Mouse (Mus musculus) 3134 (cell line): ENCODE data around the gene Chac1.

Experiments
- DNase-seq: peaks from one replicate; pipeline ENCODE4 v3.0.0-alpha.2; 2011; ENCODE audit warnings: low spot score; ENCODE audit not compliant: insufficient read length; ENCODE audit errors: extremely low read depth

Chac1 gene

DNA sequence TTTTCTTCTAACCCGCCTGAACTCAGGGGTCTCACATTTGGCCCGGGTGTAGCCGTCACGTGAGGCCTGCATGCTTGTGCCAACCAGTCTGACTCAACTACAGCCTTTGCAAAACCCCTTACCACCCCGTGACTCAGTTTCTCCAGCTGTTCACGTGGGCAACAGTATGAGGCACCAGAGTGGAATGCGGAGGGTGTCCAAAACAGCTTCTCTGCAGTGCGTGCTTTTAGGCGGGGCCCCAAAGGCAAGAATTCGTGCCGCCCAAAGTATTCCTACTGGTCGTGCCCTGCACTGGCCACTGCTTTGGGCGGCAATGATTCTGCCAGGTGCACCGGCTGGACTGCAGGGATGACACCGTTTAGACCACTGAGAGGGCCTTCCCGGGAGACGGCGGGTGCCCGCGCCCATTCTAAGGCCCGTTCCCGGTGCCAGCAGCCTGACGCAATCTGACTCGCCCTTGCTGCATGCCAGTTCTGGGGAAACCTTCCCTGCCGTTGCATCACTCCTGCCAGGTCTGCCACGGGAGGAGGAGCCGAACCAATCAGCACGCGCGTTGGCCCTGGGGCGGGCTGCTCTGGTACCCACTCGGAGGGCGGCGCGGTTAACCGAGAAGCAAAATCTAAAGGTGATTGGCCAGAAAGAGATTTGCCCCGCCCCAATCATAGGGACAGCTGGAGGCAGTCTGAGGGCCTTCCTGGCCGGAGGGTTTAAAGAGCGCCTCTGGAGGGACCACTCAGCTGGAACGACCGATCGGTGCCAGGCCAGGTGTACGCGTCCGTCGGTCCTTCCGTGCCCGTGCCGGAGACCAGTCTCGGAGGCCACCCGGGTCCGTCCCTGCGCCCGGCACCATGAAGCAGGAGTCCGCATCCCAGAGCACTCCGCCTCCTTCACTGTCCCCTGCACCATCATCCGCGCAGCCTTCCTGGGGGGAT is at the start of gene Chac1:
Gene Chac1 (plus strand): TSS at position 675 of the 932 bp plus-strand sequence.
- peak; percentile 98 for DNase-seq

DNA sequence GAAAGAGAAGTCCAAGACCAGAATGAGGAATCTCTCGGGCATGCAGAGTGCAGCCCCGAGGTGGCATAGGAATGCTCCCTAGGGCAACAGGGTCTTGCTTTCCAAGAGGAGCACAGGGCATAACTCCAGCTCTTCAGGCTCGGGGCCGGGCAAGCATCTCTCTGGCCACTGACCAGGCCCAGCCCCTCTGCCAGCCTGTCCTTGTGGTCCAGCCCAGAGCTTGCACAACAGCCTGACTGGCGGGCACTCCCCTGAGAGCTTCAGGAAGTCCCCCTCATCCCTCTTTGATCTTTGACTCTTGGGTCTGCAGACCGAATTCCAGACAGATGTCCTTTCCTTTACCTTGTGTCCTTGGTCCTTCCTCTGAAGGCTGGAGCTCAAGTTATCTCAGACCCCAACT is 48.2 kb upstream of the Chac1 start:
- DNase-seq: peak; percentile 76

DNA sequence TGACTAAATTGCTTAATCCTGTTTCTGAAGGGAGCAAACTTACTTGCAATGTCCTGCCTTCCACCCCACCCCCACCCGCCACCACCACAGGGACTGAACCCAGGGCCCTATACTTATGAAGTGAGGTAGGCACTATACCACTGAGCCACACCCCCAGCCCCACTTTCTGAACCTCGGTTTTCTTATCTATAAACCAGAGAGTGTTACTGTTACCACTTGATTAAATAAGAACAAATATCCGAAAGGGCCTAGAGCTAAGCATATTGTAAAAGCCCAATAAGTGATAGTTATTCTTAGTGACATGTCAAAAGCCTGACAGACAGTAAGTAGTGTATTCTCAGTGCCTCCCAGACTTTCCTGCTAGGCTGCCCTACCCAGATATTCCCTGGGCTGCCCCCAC is 46.6 kb upstream of the Chac1 start:
- DNase-seq: no peak

DNA sequence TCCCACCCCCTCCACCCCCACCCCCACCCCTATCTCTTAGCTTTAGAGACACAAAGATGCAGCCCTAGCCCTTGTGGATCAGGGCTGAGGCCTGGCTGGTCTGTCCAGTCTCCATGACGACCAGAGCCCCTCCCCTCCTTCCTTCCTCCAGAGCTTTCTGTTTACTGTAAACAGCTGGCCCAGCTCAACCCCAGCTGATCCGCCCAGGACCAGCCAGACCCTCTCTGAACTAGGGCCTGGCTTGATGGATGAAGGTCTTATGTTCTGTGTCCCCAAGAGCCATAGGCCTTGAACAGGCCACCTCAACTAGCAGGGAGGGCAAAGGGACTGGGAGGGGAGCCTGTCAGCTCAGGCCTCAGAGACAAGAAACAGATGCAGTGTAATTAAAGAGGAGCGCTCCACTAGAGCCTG is 46.2 kb upstream of the Chac1 start:
- DNase-seq: no peak

DNA sequence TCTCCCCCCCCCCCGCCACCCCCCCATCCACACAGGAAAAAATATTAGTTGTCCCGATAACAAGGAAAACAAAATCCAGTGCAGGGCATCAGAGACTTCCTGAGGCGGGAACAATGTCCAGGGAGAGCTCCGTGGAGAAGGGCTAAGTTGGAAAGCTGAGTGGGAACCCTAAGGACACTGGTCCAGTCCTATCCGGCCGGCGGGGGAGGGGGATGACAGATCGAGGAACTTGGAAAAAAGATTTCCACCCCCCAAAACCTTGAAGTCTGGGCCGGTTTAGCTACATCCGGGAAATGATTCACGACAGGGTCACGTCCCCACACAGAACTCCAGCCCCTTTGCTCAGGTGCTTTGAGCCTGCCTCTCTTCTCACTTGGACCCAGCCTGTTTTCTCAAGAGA is 39.5 kb upstream of the Chac1 start:
- no peak for DNase-seq

DNA sequence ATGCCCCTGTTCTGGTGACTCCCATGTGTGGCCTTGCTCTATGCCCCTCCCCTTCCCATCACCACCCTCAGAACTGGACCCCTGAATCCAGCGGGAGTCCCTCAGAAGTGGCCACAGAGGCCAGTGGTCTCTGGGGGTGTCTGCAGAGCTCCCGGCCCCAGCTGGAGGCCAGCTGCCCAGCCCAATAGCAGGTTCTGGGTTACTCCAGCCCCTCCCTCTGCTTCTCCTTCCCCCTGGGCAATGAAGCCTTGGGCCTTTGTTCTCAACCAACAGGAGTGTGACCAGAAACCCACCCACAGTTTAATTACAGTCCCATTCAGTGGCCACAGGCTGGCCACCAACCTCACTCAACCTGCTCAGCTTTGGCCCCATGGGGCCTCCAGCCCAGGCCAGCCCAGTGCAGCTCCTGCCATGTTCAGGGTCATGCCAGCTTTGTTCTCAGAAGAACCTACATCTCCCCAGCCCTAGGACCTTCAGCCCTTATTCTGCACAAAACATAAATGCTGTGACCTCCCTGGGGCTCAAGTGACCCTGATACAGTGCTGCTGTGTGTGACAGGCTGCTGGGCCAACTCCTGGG is 38.6 kb upstream of the Chac1 start:
- DNase-seq: no peak

DNA sequence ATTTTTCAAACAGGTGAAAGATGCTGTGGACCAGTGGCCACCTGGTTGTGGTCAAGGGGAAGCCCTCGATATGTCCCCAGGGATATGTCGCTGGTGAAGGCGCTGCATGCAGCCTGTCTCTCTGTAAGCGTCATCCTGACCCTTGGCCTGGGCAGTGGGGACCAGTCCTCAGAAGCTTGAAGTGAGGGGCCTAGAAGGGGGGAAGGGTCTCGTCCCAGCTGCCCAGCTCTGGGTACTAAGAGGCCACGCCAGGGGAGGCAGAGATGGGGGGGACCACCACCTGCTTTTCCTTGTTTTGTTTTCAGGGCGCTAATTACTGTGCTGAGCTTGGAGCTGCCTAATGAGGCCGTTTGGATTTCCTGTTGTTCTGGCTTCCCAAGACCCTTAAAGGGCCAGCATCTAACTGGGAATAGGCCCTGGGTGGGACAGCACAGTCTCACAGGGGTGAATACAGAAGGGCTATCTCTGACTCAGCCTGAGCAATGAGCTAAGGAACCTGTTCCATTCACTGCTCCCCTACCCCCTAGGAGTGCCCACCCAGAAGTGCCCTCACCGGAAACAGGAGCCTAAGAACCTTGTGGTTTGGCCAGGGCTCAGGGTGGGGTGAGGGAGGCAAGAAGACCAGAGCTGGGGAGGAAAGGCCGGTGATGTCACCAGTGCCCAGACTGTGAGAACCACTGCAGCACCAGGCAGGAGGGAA is 37.1 kb upstream of the Chac1 start:
- DNase-seq: no peak

DNA sequence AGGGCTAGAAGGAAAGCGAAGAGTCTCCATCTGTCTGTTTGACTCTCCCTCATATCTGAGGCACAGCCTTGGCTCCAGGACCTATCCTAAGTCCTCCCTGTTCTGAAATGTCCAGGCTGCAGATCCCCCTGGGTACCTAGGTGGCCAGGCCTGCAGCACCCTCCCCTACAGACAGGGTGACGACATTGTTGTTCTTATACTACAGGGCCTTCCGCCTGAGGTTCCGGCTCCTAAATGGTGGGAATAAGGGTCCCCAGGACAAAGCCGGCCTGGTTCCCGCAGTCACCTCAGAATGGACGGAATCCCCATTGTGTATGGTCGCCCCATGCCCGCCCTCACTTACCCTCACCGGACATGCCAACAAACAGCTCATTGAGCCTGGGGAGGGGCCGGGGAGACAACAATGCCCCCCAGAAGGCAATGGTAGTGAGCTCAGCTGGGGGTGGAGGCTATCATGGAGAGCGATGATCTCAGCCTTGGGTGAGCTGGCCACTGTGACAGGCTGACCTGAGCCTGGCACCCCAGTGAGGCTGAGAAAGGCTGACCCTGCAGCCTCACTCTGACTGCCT is 36.2 kb upstream of the Chac1 start:
- DNase-seq: no peak

DNA sequence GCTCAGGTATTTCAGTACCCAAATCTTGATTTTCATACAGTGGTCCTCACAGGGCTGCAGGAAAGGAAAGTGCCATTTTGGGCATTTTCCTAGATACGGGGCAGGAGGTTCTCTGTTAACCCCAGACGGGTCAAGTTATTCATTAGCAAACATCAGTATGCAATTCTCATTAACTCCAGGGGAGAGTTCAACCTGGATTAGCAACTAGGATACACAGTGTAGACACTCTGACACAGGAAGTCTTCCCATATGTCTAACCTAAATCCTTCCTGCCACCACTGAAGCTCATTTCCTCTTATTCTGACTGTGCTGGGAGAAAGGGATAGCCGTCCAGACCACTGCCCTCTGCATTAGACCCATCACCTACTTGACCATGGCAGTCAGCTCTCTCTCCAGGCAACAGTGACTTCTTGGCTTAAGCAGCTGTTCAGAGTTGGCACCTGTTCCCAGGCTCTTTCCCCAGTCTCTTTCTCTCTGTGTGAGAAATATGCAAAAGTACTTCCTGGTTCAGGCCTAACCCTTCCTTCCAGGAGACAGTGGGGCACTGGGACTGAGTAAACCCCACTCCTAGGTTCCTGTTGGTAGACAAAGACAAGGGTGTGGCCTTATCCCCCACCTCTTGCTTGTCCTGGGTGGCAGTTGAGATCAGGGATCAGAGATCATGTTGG is 32.9 kb upstream of the Chac1 start:
- DNase-seq: no peak

DNA sequence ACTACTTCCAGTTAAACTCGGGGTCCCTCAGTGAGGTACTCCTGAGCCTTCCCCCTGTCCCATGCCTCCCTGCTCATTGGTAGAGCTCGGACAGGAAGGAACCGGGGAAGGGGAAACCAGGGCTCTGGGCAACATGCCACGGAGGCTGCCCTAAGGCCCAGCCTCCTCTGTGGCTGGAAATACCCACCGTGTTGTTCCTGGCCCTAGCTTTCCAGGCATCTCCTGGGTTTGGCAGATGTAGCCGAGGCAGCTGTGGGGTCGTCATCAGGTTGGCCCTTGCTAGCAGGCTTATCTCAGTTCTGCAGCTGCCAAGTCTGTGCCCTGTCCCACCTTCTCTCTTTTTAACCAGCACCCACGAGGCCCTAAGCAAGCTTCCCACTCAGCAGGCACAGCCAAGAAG is 30.5 kb upstream of the Chac1 start:
- DNase-seq: no peak

DNA sequence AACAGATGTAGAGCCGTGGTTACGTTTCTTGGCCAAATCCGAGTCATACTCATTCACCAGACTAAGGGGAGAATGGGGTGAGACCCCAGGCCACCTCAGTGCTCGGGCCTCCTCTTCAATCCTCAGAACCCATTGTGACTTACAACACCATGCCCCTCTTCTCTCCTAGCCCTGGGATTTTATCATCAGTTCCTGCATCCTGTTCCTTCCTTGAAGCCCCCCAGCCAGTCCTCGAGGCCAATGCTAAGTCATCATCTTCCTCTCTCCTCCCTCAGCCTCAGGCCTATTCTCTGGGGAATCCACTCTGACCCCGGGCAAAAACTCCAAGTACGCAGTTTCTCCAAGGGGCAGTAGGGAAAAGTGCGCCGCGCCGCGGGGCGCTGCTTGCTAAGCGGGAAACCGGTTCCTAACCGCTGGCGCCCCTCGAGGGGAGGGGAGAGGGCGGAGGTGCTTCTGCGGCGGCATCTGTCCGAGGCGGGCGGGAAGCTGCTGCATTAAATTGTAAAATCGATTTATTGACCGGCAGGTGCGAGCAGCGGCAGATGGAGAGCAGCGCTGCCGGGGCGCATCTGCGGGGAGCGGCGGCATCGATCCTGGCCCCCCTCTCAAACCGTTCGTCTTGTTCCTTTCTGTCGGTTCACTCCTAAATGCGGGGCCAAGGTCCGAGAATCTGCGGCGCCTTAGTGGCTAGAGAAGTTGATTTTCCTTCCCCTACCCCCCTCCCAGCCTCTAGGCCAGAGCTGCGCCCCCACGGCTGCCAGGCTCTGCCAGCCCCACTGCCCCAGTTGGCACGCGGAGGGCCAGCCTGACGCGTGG is 29.1 kb upstream of the Chac1 start:
- no peak for DNase-seq

DNA sequence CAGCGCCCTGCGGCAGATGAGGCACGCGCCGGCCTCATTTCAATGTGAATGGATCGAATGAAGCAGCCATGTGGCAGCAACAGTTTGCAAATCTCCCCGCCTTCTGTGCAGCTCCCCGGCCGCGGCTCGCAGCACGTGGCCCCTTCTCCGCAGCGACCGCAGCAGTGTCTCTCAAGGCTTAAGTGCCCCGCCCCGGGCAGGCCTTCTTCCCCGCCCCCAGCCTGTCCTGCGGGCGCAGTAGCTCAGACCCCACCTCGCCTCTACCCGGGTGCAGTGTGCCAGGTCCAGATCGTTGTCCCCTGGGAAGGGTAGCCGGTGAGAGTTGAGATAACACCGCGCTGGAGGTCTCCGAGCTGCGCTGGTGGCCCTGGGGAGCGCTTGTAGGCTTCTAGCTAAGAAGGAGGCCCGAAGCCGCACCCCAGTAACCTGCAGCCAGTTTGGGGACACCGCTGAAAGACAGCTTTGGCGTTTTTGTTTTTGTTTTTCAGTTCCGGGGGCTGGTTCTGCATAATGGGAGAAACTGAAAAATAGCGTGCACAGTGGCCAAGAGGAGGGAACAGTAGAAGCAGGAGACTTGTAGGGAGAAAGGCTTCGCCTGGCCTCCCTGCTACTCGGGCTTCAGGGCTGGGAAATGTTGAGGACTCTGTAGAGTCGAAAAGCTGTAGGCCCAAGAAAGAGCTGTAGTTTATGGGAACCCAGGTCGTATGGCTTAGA is 28.3 kb upstream of the Chac1 start:
- DNase-seq: no peak

DNA sequence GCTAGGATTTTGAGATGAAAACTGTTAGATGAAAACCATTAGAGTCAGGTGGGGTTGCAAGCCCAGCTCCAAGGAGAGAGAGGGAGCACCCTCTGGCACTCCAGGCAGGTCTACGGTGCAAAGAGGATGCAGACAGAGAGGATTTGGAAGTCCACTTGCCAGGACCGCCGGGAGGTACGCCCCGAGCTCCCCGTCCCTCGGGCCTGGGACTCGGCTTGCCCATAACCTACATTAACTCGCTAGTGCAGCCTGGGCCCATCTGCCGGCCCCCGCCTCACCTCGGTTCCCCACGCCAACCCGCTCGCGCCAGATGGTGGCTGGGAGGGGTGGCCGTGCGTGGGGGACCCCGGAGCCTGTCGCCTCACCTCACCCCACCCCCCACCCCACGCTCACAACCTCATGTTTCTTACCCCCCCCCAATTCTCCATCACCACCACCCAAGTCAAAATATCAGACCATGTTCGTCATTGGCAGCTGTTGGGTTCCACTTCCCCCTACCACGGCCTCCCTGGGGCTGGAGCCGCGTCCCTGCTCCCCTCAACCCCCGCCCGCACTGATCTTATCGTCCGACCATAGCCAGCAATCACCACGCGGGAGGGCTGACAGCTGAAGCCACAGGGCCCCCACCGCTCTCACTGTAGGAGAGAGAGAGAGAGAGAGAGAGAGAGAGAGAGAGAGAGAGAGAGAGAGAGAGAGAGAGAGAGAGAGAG is 27.0 kb upstream of the Chac1 start:
- no peak for DNase-seq

DNA sequence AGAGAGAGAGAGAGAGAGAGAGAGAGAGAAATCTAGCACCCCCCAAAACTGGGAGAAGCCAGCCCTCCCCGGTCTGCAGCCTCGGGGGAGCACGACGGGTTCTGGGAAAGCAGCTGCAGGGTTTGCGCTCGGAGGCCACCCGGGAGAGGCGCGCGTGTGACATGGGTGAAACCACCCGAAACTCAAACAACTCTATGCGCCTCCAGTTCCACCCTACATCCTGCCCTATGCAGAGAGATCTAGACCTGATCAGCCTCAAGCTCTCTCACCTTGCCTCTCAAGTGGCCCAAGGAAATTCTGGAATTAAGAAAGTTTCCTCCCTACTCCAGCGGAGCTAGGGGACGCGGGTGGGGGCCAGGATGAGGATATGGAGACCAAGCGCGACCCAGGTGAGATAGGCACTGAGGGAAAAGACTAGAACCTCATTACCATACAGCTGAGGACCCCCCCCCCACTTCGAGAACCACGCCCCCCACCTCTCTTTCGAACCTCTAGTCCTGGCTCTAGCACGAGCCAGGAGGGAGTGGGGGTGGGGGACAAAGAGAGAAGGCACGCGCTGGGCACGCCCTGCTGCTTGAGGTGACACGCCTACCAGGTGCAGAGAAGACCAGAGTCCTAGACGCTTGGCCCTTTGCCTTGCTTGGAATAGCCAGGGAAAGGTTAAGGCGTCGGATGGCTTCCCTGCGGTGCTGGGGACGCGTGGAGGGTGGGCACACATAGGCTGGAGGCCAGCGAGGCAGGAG is 26.3 kb upstream of the Chac1 start:
- DNase-seq: no peak

DNA sequence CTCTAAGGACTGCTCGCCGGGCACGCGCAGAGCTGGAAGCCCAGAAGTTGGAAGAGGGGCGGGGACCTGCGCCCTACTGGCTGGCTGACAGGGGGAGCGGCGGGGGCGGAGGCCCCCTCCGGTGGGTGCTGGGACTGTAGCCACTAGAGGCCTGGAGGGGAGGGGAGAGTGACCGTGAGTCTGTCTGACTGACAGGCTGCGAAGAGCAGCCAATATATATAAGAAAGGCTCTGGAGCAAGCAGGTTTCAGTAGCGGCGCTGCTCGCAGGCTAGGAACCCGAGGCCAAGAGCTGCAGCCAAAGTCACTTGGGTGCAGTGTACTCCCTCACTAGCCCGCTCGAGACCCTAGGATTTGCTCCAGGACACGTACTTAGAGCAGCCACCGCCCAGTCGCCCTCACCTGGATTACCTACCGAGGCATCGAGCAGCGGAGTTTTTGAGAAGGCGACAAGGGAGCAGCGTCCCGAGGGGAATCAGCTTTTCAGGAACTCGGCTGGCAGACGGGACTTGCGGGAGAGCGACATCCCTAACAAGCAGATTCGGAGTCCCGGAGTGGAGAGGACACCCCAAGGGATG is 25.4 kb upstream of the Chac1 start, which contains the start of gene Dll4:
Gene Dll4 (plus strand): TSS at position 217 of the 576 bp plus-strand sequence.
- no peak for DNase-seq

DNA sequence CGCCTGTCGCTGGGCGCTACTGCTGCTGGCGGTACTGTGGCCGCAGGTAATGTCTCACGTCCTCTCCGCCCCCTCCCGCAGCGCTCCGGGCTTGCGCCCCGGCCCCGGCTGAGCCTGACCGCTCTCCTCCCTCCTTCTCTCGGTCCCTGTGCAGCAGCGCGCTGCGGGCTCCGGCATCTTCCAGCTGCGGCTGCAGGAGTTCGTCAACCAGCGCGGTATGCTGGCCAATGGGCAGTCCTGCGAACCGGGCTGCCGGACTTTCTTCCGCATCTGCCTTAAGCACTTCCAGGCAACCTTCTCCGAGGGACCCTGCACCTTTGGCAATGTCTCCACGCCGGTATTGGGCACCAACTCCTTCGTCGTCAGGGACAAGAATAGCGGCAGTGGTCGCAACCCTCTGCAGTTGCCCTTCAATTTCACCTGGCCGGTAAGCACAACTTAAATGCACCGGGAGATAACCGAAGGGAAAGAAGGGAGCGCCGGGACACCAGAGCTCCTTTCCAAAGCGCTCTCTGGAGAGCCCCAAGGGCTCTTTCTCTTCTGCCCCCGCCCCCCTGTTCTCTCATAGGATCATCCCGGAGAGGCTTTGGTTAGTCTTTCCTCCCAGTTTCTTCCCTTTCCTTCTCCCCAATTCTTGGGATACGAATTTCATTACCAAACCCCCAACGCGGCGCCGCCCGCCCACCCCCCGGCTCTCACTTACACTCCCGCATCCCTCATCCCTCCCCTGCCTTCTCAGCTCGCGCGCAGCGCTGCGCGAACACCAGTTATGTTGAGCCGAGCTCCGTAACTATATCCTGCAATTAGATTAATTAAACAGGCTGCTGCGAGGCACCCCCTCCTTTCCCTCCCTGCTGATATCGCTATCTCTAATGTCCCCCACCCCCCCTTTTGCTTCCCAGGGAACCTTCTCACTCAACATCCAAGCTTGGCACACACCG is 24.6 kb upstream of the Chac1 start:
- DNase-seq: no peak

DNA sequence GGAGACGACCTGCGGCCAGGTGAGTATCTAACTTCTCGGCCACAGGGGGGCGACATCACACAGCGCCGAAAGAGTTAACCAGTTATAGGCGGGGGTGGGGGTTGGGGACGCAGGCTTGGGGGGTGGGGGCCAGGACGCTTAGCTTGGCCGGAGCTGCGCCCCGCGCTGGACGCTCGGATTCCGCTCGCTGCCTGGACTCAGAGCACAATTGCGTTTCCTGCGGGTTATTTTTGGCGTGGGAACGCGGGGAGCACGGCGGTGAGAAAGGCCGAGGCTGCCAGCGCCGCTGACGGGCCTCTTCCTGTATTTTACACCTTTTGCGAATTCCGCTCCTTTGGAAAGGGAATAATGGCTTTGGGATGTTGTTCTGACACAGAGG is 23.9 kb upstream of the Chac1 start:
- no peak for DNase-seq
